Mouse (Mus musculus): Measurements from ENCODE around the gene Klra3. TPM values are rescaled to one million over a fixed set of nuclear protein-coding genes. Genes with fewer than 3 reads are reported as not detected.
"Not testable (repeated sequence)": the region's sequence is repeated elsewhere in the genome, so short reads cannot be mapped to it uniquely, and the experiment has no call there.

The Klra3 gene
- not detected in 2 replicates for polyA plus RNA-seq (2016; fragmentation: Nextera tagmentation; extraction: Ambion mirVana)

GRCm38 (mm10) chr6:130337411-130337810 is at the start of gene Klra3:
TSS of gene Klra3 (minus strand) at chr6:130337574.
- DNase-seq (ENCODE audit: extremely low spot score, low spot score), result no peak
- no peaks in the 10 kb centered on the region for H3K4me1 ChIP-seq
- H3K9me3 ChIP-seq, result no peaks in the 10 kb centered on the region
- WGBS, result 86% methylated on average over 8 of the region's 8 CpGs
- H3K27ac ChIP-seq, result no peak within 1 kb of the TSS
- no peaks in the 10 kb centered on the region for H3K36me3 ChIP-seq (replicated peaks)
- no peak within 1 kb of the TSS for H3K4me3 ChIP-seq
- no peaks in the 10 kb centered on the region for H3K27me3 ChIP-seq (ENCODE audit: poor library complexity, severe bottlenecking)

GRCm38 (mm10) chr6:130386750-130387149 is 49.4 kb upstream of the Klra3 start, which contains the start of gene Klra1:
TSS of gene Klra1 (minus strand) at chr6:130386874.
- no peak within 1 kb of the TSS for H3K27ac ChIP-seq
- no peak within 1 kb of the TSS for H3K4me3 ChIP-seq
- no peaks in the 10 kb centered on the region for H3K4me1 ChIP-seq
- H3K9me3 ChIP-seq, result peaks cover 15% of the 10 kb centered on the region
- no peaks in the 10 kb centered on the region for H3K27me3 ChIP-seq (ENCODE audit: poor library complexity, severe bottlenecking)
- no peak for DNase-seq (ENCODE audit: extremely low spot score, low spot score)
- no peaks in the 10 kb centered on the region for H3K36me3 ChIP-seq (replicated peaks)
- WGBS, result 88% methylated on average over 2 of the region's 2 CpGs

DNA sequence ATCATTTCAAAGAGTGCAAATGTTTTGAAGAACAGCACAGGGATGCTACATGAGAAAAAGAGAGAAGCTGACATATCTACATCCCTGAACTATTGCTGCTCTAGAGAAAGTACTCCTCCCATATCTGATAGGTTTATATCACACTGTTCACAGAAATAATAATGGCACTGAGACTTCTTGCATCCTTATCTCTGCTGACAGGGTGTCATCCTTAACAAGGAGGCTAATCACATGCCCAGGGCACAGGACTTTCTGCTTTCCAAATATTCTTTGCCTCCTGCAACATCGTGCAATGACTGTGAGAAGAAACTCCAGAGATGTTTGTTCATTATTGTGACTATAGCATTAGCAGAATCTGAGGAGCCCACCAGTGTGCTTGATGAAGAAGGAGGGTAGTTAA is 48.4 kb upstream of the Klra3 start:
- Histone ChIP-seq H3K27ac (no peak overlapping the region), H3K9me3 (peaks cover 15% of the 10 kb centered on the region), H3K4me1 (no peaks in the 10 kb centered on the region), H3K4me3 (no peak overlapping the region), H3K27me3 (ENCODE audit: poor library complexity, severe bottlenecking) (no peaks in the 10 kb centered on the region), H3K36me3 (replicated peaks) (no peaks in the 10 kb centered on the region)
- 75% methylated on average over 1 of the region's 1 CpGs for WGBS
- DNase-seq (ENCODE audit: extremely low spot score, low spot score), result no peak

- peaks cover 14% of the 10 kb centered on the region; the same call in 1 of the 2 replicates for H3K9me3 ChIP-seq
- H3K4me3 ChIP-seq, result no peak overlapping the region
- 80% methylated on average over 4 of the region's 4 CpGs for WGBS
- no peaks in the 10 kb centered on the region for H3K27me3 ChIP-seq (ENCODE audit: poor library complexity, severe bottlenecking)
- DNase-seq (ENCODE audit: extremely low spot score, low spot score), result no peak
- H3K27ac ChIP-seq, result no peak overlapping the region
- H3K4me1 ChIP-seq, result no peaks in the 10 kb centered on the region
- H3K36me3 ChIP-seq (replicated peaks), result no peaks in the 10 kb centered on the region
Measured at GRCm38 (mm10) chr6:130382375-130382774, 45.0 kb upstream of the Klra3 start.

- not testable (repeated sequence) for DNase-seq (ENCODE audit: extremely low spot score, low spot score); H3K9me3 ChIP-seq; H3K27ac ChIP-seq; H3K27me3 ChIP-seq (ENCODE audit: poor library complexity, severe bottlenecking); H3K36me3 ChIP-seq (replicated peaks); H3K4me3 ChIP-seq; H3K4me1 ChIP-seq
- 44% methylated on average over 1 of the region's 1 CpGs for WGBS
Measured at GRCm38 (mm10) chr6:130345381-130345780, 8.0 kb upstream of the Klra3 start.

DNA sequence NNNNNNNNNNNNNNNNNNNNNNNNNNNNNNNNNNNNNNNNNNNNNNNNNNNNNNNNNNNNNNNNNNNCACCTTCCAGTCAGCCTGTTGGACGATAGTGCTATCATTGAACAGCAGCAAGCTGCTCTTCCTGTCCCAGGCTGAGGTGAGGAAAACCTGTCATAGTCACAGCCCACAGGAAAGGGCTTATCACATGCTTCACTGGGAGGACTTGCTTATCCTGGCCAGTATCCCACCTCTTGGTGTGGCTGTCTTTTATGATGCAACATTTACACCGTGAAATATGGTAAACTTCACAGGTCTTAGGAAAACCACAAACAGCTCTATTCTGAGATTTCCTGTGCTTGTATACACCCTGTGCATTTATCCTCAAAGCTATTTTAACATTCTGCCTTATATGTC is 4.6 kb upstream of the Klra3 start:
- not testable (repeated sequence) for H3K27ac ChIP-seq; H3K4me3 ChIP-seq; DNase-seq (ENCODE audit: extremely low spot score, low spot score); H3K36me3 ChIP-seq (replicated peaks); H3K9me3 ChIP-seq; H3K4me1 ChIP-seq; H3K27me3 ChIP-seq (ENCODE audit: poor library complexity, severe bottlenecking)
- WGBS, result 88% methylated on average over 2 of the region's 2 CpGs

DNA sequence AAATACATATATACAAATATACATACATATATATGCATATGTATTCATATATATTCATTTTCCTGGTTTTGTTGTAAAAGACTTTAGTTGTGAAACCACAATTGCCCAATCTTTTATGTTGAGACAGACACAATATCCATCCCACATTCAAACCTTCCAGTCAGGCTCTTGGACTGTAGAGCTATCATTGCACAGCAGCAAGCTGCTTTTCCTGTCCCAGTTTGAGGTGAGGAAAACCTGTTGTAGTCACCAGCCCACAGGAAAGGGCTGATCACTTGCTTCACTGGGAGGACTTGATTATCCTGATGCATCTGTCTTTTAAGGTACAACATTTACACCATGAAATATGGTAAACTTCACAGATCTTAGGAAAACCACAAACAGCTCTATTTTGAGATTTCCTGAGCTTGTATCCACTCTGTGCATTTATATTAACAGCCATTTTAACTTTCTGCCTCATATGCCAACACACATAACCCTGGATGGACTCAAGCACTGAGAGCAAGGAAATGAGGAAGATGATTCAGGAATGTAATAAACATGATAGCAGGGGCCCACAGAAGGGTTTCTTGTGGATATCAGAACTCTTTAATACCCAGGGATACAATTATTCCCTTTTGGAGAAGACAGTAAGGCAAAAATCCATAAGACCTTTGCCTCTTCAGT is 49.3 kb downstream of the Klra3 start:
- no peaks in the 10 kb centered on the region for H3K4me1 ChIP-seq
- H3K9me3 ChIP-seq, result no peaks in the 10 kb centered on the region; the same call in 1 of the 2 replicates
- no peak overlapping the region for H3K27ac ChIP-seq

GRCm38 (mm10) chr6:130281828-130282227 is 55.5 kb downstream of the Klra3 start, which contains the start of gene Klra10:
TSS of gene Klra10 (minus strand) at chr6:130281928.
- not testable (repeated sequence) for H3K4me1 ChIP-seq; DNase-seq (ENCODE audit: extremely low spot score, low spot score); H3K36me3 ChIP-seq (replicated peaks); H3K9me3 ChIP-seq; H3K27me3 ChIP-seq (ENCODE audit: poor library complexity, severe bottlenecking); H3K27ac ChIP-seq; H3K4me3 ChIP-seq
- 80% methylated on average over 1 of the region's 1 CpGs for WGBS

More for the DNA sequence above, 49.3 kb downstream of the Klra3 start:
- Histone ChIP-seq H3K27me3 (ENCODE audit: poor library complexity, severe bottlenecking) (no peaks in the 10 kb centered on the region), H3K36me3 (replicated peaks) (no peaks in the 10 kb centered on the region), H3K4me3 (no peak overlapping the region)
- DNase-seq (ENCODE audit: extremely low spot score, low spot score), result no peak

Other genes with a start within 250 kb of the Klra3 start
- gene Klra8, start 207.7 kb downstream of the Klra3 start, polyA plus RNA-seq (2016; fragmentation: Nextera tagmentation; extraction: Ambion mirVana), result not detected in 2 replicates
- not detected in 2 replicates for gene Klra9, start 144.5 kb downstream of the Klra3 start, polyA plus RNA-seq (2016; fragmentation: Nextera tagmentation; extraction: Ambion mirVana)
- gene Klra7, start 104.3 kb downstream of the Klra3 start, polyA plus RNA-seq (2016; fragmentation: Nextera tagmentation; extraction: Ambion mirVana), result not detected in 2 replicates
- not detected in 2 replicates for gene Klra10, start 55.6 kb downstream of the Klra3 start, polyA plus RNA-seq (2016; fragmentation: Nextera tagmentation; extraction: Ambion mirVana)
- gene Klra1, start 49.3 kb upstream of the Klra3 start, polyA plus RNA-seq (2016; fragmentation: Nextera tagmentation; extraction: Ambion mirVana), result not detected in 2 replicates

Data from forebrain, embryonic 10.5 days (tissue).